9 mouse cellular contexts compared by ENCODE assay signal in the genomic region with DNA sequence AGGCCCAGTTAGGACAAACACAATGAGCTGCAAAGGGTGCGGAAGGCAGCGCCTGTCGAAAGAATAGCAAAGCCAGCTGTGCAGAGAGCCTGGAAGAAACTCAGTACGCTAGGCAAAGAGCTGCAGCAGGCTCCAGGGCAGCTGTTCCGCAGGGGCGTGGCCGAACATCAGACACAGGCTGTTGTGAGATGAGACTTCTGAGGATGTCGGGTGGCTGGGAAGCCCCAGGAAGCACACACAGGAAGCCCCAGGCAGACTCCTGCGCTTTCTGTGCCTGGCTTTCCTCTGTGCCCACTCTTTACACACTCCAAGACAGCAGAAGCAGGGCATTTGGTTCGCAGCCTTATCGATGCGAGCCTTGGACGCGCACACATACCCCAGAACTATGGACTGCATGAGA. TPM values are rescaled to one million over a fixed set of nuclear protein-coding genes. Genes with fewer than 3 reads are reported as not detected.
A peak's percentile ranks its signal among the peaks of the same experiment; 100 is the strongest.
DNase-seq lines count a peak whose midpoint lies in the region; ATAC-seq lines count a peak whose summit lies in the region.
"Had no signal": no experiment of that assay in that cellular context is flagged by ENCODE, and none has a peak within 500 bp of the region (broad histone marks: within the 10 kb centered on the region; RNA-seq: fewer than 3 reads in every experiment).

No protein-coding gene starts in this region.

- H3K4me3 ChIP-seq in hindbrain, embryonic 16.5 days (ENCODE audit: low read length) = no peak overlapping the region
- no peak overlapping the region for H3K4me3 ChIP-seq in midbrain, embryonic 14.5 days (replicated peaks; ENCODE audit: low read depth, low read length)

- H3K4me2 ChIP-seq in hindbrain, embryonic 16.5 days (ENCODE audit: low read length) = peak overlapping the region; percentile 37
- H3K4me2 ChIP-seq in midbrain, embryonic 14.5 days (ENCODE audit: low read length) = peak overlapping the region; percentile 41

- peak; percentile 44 for DNase-seq in right cerebral cortex, postnatal 10 days (ENCODE audit: low spot score in 2 of 2)
- DNase-seq in right cerebral cortex, adult 2 months (ENCODE audit: low spot score in 2 of 2) = no peak
- DNase-seq in gastrocnemius, adult 18-20 months (ENCODE audit: low spot score) = peak; percentile 19
- peak; percentile 41 for DNase-seq in midbrain, embryonic 14.5 days
- peak; percentile 75 for DNase-seq in thymus, postnatal 4 days
- DNase-seq in layer of hippocampus, adult 9-11 months = no peak
- DNase-seq in spleen, adult 12 weeks (ENCODE audit: low spot score) = no peak

- H3K27me3 ChIP-seq in hindbrain, embryonic 16.5 days (replicated peaks; ENCODE audit: control insufficient read depth, insufficient read depth, low read length) = no peaks in the 10 kb centered on the region
- H3K27me3 ChIP-seq in midbrain, embryonic 14.5 days (ENCODE audit: control insufficient read depth, insufficient read depth, low read length) = no peaks in the 10 kb centered on the region

- 44% methylated on average over 14 of the region's 14 CpGs for WGBS in hindbrain, embryonic 16.5 days
- WGBS in midbrain, embryonic 14.5 days = 50% methylated on average over 14 of the region's 14 CpGs

- no peaks in the 10 kb centered on the region for H3K36me3 ChIP-seq in hindbrain, embryonic 16.5 days (ENCODE audit: control insufficient read depth, insufficient read depth, low read length)
- H3K36me3 ChIP-seq in midbrain, embryonic 14.5 days (ENCODE audit: control insufficient read depth, insufficient read depth, low read length) = no peaks in the 10 kb centered on the region

- ATAC-seq in hindbrain, embryonic 16.5 days = 0 out of 2 replicates have a peak, but pooled peaks have one; percentile 30
- ATAC-seq in midbrain, embryonic 14.5 days (ENCODE audit: low FRiP score, low TSS enrichment) = no peak

- no peak overlapping the region for H3K27ac ChIP-seq in hindbrain, embryonic 16.5 days (ENCODE audit: low read depth, low read length)
- H3K27ac ChIP-seq in midbrain, embryonic 14.5 days (replicated peaks; ENCODE audit: low read depth, low read length) = no peak overlapping the region

- H3K9ac ChIP-seq in hindbrain, embryonic 16.5 days (ENCODE audit: low read depth, low read length) = peak overlapping the region; percentile 18; the same call in 1 of the 2 replicates
- H3K9ac ChIP-seq in midbrain, embryonic 14.5 days (replicated peaks; ENCODE audit: low read length) = 0 out of 2 replicates have a peak overlapping the region, but pooled peaks have one; percentile 12

- H3K4me1 ChIP-seq in hindbrain, embryonic 16.5 days (ENCODE audit: control insufficient read depth, insufficient read depth, low read depth, low read length) = no peaks in the 10 kb centered on the region
- H3K4me1 ChIP-seq in midbrain, embryonic 14.5 days (ENCODE audit: control insufficient read depth, insufficient read depth, low read length) = no peaks in the 10 kb centered on the region

- H3K9me3 ChIP-seq in hindbrain, embryonic 16.5 days (ENCODE audit: control insufficient read depth, low read length) = no peaks in the 10 kb centered on the region
- no peaks in the 10 kb centered on the region for H3K9me3 ChIP-seq in midbrain, embryonic 14.5 days (ENCODE audit: control insufficient read depth, low read length)

RNA-seq across cellular contexts. Expression of a gene that starts 17.4 kb away (rescaled TPM):
- total RNA-seq in gastrocnemius, adult 18-20 months (2021) = not detected
- 0.61 and 0.68 TPM in 2 replicates for polyA plus RNA-seq in hindbrain, embryonic 16.5 days (2015; fragmentation: Nextera tagmentation; extraction: Ambion mirVana)
- polyA plus RNA-seq in midbrain, embryonic 14.5 days (2014; fragmentation: Nextera tagmentation; extraction: Ambion mirVana) = 0.29 TPM in 1 of 2 replicates, not detected in the other
- polyA plus RNA-seq: liver, adult 2 months had no signal

RNA-seq across cellular contexts. Expression of a gene that starts 25.2 kb away (rescaled TPM):
- 1 to 10 TPM; 4.7 to 7.2 TPM for total RNA-seq in gastrocnemius, adult 18-20 months (2021)
- polyA plus RNA-seq in hindbrain, embryonic 16.5 days (2015; fragmentation: Nextera tagmentation; extraction: Ambion mirVana) = 161 and 164 TPM in 2 replicates
- 66.2 and 73.7 TPM in 2 replicates for polyA plus RNA-seq in midbrain, embryonic 14.5 days (2014; fragmentation: Nextera tagmentation; extraction: Ambion mirVana)

RNA-seq across cellular contexts. Expression of a gene that starts 44.4 kb away (rescaled TPM):
- not detected for total RNA-seq in gastrocnemius, adult 18-20 months (2021)
- 1.4 and 1.8 TPM in 2 replicates for polyA plus RNA-seq in hindbrain, embryonic 16.5 days (2015; fragmentation: Nextera tagmentation; extraction: Ambion mirVana)
- polyA plus RNA-seq in midbrain, embryonic 14.5 days (2014; fragmentation: Nextera tagmentation; extraction: Ambion mirVana) = 0.96 and 1.6 TPM in 2 replicates
- polyA plus RNA-seq: liver, adult 2 months had no signal

RNA-seq across cellular contexts. Expression of a gene that starts 44.6 kb away (rescaled TPM):
- total RNA-seq in gastrocnemius, adult 18-20 months (2021) = 10 to 100 TPM; 14.2 to 16.0 TPM
- polyA plus RNA-seq in hindbrain, embryonic 16.5 days (2015; fragmentation: Nextera tagmentation; extraction: Ambion mirVana) = 20.9 and 21.3 TPM in 2 replicates
- polyA plus RNA-seq in midbrain, embryonic 14.5 days (2014; fragmentation: Nextera tagmentation; extraction: Ambion mirVana) = 15.8 and 24.5 TPM in 2 replicates

Comparison
In these comparisons a context has a peak if more than half of its experiments do, and no peak if none do; other contexts are left out.
1. DNase-seq: peak in right cerebral cortex, postnatal 10 days (2 of 2), gastrocnemius, adult 18-20 months (single experiment), midbrain, embryonic 14.5 days (single experiment) and thymus, postnatal 4 days (single experiment); none in right cerebral cortex, adult 2 months (0 of 2), layer of hippocampus, adult 9-11 months (single experiment) and spleen, adult 12 weeks (single experiment).